Mouse (Mus musculus) neural tube, embryonic 14.5 days (tissue): ENCODE data around the gene Foxn4. TPM values are rescaled to one million over a fixed set of nuclear protein-coding genes. Genes with fewer than 3 reads are reported as not detected.
A peak's percentile ranks its signal among the peaks of the same experiment; 100 is the strongest.

ENCODE experiments used
- ATAC-seq: fragments of 200-750 bp; cut with Nextera tagmentation; 2 replicates; pipeline ENCODE4 v1.8.0; 2017; ENCODE audit warnings: low read depth, mild to moderate bottlenecking, moderate TSS enrichment, moderate library complexity
- H3K27ac ChIP-seq: fragments of 300-500 bp; sonication (generic); 2 replicates; pipeline ENCODE4 v1.5.1; 2014; ENCODE audit warnings: low read depth, mild to moderate bottlenecking, control low read depth, low read length, moderate library complexity, mixed read lengths
- H3K27me3 ChIP-seq: fragments of 300-500 bp; sonication (generic); 2 replicates; pipeline ENCODE4 v1.6.1; 2014; ENCODE audit warnings: low read length; ENCODE audit not compliant: control insufficient read depth, insufficient read depth
- H3K36me3 ChIP-seq: fragments of 300-500 bp; sonication (generic); 2 replicates; pipeline ENCODE4 v1.6.1; 2014; ENCODE audit warnings: low read length, mixed read lengths; ENCODE audit not compliant: control insufficient read depth, insufficient read depth
- H3K4me1 ChIP-seq: fragments of 300-500 bp; sonication (generic); 2 replicates; pipeline ENCODE4 v1.6.1; 2014; ENCODE audit warnings: low read length; ENCODE audit not compliant: control insufficient read depth, insufficient read depth
- H3K4me2 ChIP-seq: fragments of 300-500 bp; sonication (generic); 2 replicates; pipeline ENCODE4 v1.6.1; 2014; ENCODE audit warnings: mild to moderate bottlenecking, low read depth, low read length, control low read depth
- H3K4me3 ChIP-seq: fragments of 300-500 bp; sonication (generic); 2 replicates; pipeline ENCODE4 v1.5.1; 2014; ENCODE audit warnings: low read depth, low read length, control low read depth, mixed read lengths
- H3K9ac ChIP-seq: fragments of 300-500 bp; sonication (generic); replicated peaks from 2 replicates; pipeline ENCODE4 v1.6.1; 2014; ENCODE audit warnings: low read depth, mild to moderate bottlenecking, control low read depth, low read length, mixed read lengths
- H3K9me3 ChIP-seq: fragments of 300-500 bp; sonication (generic); 2 replicates; pipeline ENCODE4 v1.6.1; 2016; ENCODE audit warnings: low read length; ENCODE audit not compliant: control insufficient read depth
- WGBS: fragments of 180-500 bp; shearing (Covaris S2); extraction: QIAGEN DNeasy Blood & Tissue Kit; methylation state at CpG from one replicate; pipeline ENCODE4 v1.1.7; 2014; 5-methylcytosine and 5-hydroxymethylcytosine counted together
- polyA plus RNA-seq: library from polyadenylated mRNA; unstranded; fragments of >200 nt; fragmentation: Nextera tagmentation; extraction: Ambion mirVana; gene quantifications from 2 replicates; pipeline ENCODE4 v1.2.1, GENCODE M21; 2014

Gene Foxn4
- polyA plus RNA-seq, 1 experiment from 2014 or later = not detected

- no peak overlapping the region for H3K9ac ChIP-seq
- no peaks in the 10 kb centered on the region for H3K9me3 ChIP-seq
- H3K4me3 ChIP-seq = no peak overlapping the region
- no peak overlapping the region for H3K4me2 ChIP-seq
- no peak for ATAC-seq
- H3K27ac ChIP-seq = no peak overlapping the region
- peaks cover 4% of the 10 kb centered on the region; the same call in 1 of the 2 replicates for H3K27me3 ChIP-seq
- H3K36me3 ChIP-seq = no peaks in the 10 kb centered on the region
- no peaks in the 10 kb centered on the region for H3K4me1 ChIP-seq
- 72% methylated on average over 13 of the region's 13 CpGs for WGBS
Measured at GRCm38 (mm10) chr5:114284604-114285397, 11.2 kb upstream of the Foxn4 start.

- ATAC-seq = no peak
- peaks cover 7% of the 10 kb centered on the region for H3K27me3 ChIP-seq
- WGBS = 30% methylated on average over 6 of the region's 6 CpGs
Measured at GRCm38 (mm10) chr5:114282346-114282745, 8.7 kb upstream of the Foxn4 start.

GRCm38 (mm10) chr5:114279382-114280143 lies 6.0 kb upstream of the Foxn4 start:
- H3K9me3 ChIP-seq = no peaks in the 10 kb centered on the region
- H3K4me3 ChIP-seq = no peak overlapping the region
- WGBS = 12% methylated on average over 12 of the region's 12 CpGs
- H3K4me1 ChIP-seq = no peaks in the 10 kb centered on the region; the same call in 1 of the 2 replicates
- H3K9ac ChIP-seq = no peak overlapping the region; the same call in 1 of the 2 replicates
- peak overlapping the region; percentile 31; the same call in 1 of the 2 replicates for H3K4me2 ChIP-seq
- ATAC-seq = no peak; the same call in 1 of the 2 replicates
- no peaks in the 10 kb centered on the region for H3K36me3 ChIP-seq
- peaks cover 26% of the 10 kb centered on the region for H3K27me3 ChIP-seq
- peak overlapping the region; percentile 22; the same call in 1 of the 2 replicates for H3K27ac ChIP-seq

More at GRCm38 (mm10) chr5:114282346-114282745, 8.7 kb upstream of the Foxn4 start:
- no peaks in the 10 kb centered on the region; the same call in 1 of the 2 replicates for H3K4me1 ChIP-seq
- H3K9me3 ChIP-seq = no peaks in the 10 kb centered on the region
- no peaks in the 10 kb centered on the region for H3K36me3 ChIP-seq
- H3K9ac ChIP-seq = no peak overlapping the region
- H3K4me3 ChIP-seq = no peak overlapping the region
- H3K27ac ChIP-seq = no peak overlapping the region
- no peak overlapping the region for H3K4me2 ChIP-seq

- Histone ChIP-seq H3K27me3 (peaks cover 60% of the 10 kb centered on the region), H3K27ac (no peak overlapping the region), H3K4me3 (no peak overlapping the region), H3K36me3 (no peaks in the 10 kb centered on the region), H3K4me2 (no peak overlapping the region), H3K4me1 (peaks cover 12% of the 10 kb centered on the region), H3K9me3 (no peaks in the 10 kb centered on the region), H3K9ac (no peak overlapping the region)
- 18% methylated on average over 16 of the region's 16 CpGs for WGBS
- no peak for ATAC-seq
Measured at GRCm38 (mm10) chr5:114275991-114276390, 2.4 kb upstream of the Foxn4 start.

GRCm38 (mm10) chr5:114275339-114275738 lies 1.7 kb upstream of the Foxn4 start:
- no peak overlapping the region for H3K27ac ChIP-seq
- 5% methylated on average over 8 of the region's 8 CpGs for WGBS
- H3K9ac ChIP-seq = no peak overlapping the region
- peaks cover 60% of the 10 kb centered on the region for H3K27me3 ChIP-seq
- H3K36me3 ChIP-seq = no peaks in the 10 kb centered on the region
- no peaks in the 10 kb centered on the region for H3K9me3 ChIP-seq
- H3K4me3 ChIP-seq = no peak overlapping the region
- no peak for ATAC-seq
- H3K4me1 ChIP-seq = peaks cover 12% of the 10 kb centered on the region
- no peak overlapping the region for H3K4me2 ChIP-seq

GRCm38 (mm10) chr5:114269984-114270383 lies 3.6 kb downstream of the Foxn4 start:
- Histone ChIP-seq H3K36me3 (no peaks in the 10 kb centered on the region), H3K27ac (no peak overlapping the region), H3K4me3 (no peak overlapping the region), H3K4me2 (no peak overlapping the region), H3K27me3 (peaks cover 46% of the 10 kb centered on the region), H3K9me3 (no peaks in the 10 kb centered on the region), H3K4me1 (peaks cover 12% of the 10 kb centered on the region; the same call in 1 of the 2 replicates), H3K9ac (no peak overlapping the region)
- no peak for ATAC-seq
- 15% methylated on average over 12 of the region's 12 CpGs for WGBS

GRCm38 (mm10) chr5:114269499-114269898 lies 4.1 kb downstream of the Foxn4 start:
- no peak overlapping the region for H3K27ac ChIP-seq
- H3K9me3 ChIP-seq = no peaks in the 10 kb centered on the region
- no peak for ATAC-seq
- H3K4me1 ChIP-seq = peaks cover 12% of the 10 kb centered on the region; the same call in 1 of the 2 replicates
- H3K4me3 ChIP-seq = no peak overlapping the region
- H3K4me2 ChIP-seq = no peak overlapping the region
- WGBS = 70% methylated on average over 7 of the region's 7 CpGs
- no peaks in the 10 kb centered on the region for H3K36me3 ChIP-seq
- H3K9ac ChIP-seq = no peak overlapping the region
- peaks cover 42% of the 10 kb centered on the region for H3K27me3 ChIP-seq

GRCm38 (mm10) chr5:114268646-114269045 lies 5.0 kb downstream of the Foxn4 start:
- peaks cover 34% of the 10 kb centered on the region for H3K27me3 ChIP-seq
- H3K4me2 ChIP-seq = no peak overlapping the region
- no peaks in the 10 kb centered on the region for H3K36me3 ChIP-seq
- WGBS = 51% methylated on average over 7 of the region's 7 CpGs
- peaks cover 7% of the 10 kb centered on the region; the same call in 1 of the 2 replicates for H3K4me1 ChIP-seq
- no peaks in the 10 kb centered on the region for H3K9me3 ChIP-seq
- no peak overlapping the region for H3K27ac ChIP-seq
- no peak; the same call in 1 of the 2 replicates for ATAC-seq
- H3K4me3 ChIP-seq = no peak overlapping the region
- no peak overlapping the region for H3K9ac ChIP-seq

GRCm38 (mm10) chr5:114264791-114265190 lies 8.8 kb downstream of the Foxn4 start:
- Histone ChIP-seq H3K4me2 (no peak overlapping the region), H3K36me3 (no peaks in the 10 kb centered on the region), H3K9me3 (no peaks in the 10 kb centered on the region), H3K9ac (no peak overlapping the region), H3K27me3 (peaks cover 6% of the 10 kb centered on the region), H3K4me1 (0 out of 2 replicates have a peak, but pooled peaks cover 2% of the 10 kb centered on the region), H3K4me3 (no peak overlapping the region), H3K27ac (no peak overlapping the region)
- no peak for ATAC-seq
- 85% methylated on average over 8 of the region's 8 CpGs for WGBS
